Mouse (Mus musculus): ENCODE measurements at regions not wholly inside any gene's neighbourhood (a gene's known extent, or its start where the extent isn't known, plus 50 kb on each side); places are given as distances from the start of the nearest gene placed in this dataset.

GRCm38 (mm10) chr16:30193294-30194261 is 73.7 kb downstream of the Cpn2 start:
- no peak for TF ChIP-seq POLR2A (IDR thresholded peaks at IDR 0.05; ENCODE audit: insufficient read depth, low read depth, low read length)
- TF ChIP-seq CTCF (IDR thresholded peaks at IDR 0.05; ENCODE audit: insufficient read depth, low read depth, low read length): no peak
